Mouse (Mus musculus): ENCODE results near the gene Olfr1031.
"Not testable (repeated sequence)": the region's sequence is repeated elsewhere in the genome, so short reads cannot be mapped to it uniquely, and the experiment has no call there.

Gene Olfr1031
- long read RNA-seq, experiment 1: 0 reads
- long read RNA-seq, experiment 2: 0 reads

DNA sequence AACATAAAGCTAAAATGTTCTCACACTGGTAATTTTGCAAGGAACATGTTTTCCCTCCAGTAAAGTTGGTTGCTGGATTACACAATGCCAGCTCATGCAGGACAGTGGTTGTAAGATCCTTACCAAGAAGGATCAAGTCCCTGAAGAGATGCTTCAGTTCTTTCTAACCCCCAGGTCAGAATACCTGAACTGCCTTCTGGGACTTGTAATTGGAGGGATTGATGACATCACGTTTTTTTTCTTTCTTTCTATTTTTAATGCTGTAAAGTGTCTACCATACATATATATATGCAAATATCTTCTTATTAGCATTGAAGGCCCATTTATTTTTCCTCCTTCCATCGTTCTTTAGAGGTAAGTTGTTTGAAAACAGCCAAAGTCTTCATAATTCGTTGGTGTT, at the start of gene Olfr1031:
Gene Olfr1031, plus strand, starts transcription at position 301 of the 400 bp plus-strand sequence.
- intact Hi-C loops (cut with DNase I): no loop called here

DNA sequence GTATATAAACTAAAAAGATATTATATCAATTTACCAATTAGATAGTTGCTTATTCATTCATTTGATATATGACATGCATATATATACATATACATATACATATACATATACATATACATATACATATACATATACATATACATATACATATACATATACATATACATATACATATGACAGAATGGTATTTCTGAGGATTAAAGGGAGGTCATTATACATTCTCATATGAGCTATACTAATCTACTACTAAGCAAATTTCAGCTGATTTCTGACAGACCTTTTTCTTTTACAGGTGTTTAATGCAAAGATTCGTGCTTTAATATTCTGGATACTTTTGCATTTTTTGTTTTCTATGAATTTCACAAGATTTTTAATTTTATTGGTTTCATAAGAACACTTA, 40.0 kb upstream of the Olfr1031 start, which contains the start of gene Olfr1028:
Gene Olfr1028, plus strand, starts transcription at position 301 of the 400 bp plus-strand sequence.
- intact Hi-C loops (cut with DNase I): no loop called here

DNA sequence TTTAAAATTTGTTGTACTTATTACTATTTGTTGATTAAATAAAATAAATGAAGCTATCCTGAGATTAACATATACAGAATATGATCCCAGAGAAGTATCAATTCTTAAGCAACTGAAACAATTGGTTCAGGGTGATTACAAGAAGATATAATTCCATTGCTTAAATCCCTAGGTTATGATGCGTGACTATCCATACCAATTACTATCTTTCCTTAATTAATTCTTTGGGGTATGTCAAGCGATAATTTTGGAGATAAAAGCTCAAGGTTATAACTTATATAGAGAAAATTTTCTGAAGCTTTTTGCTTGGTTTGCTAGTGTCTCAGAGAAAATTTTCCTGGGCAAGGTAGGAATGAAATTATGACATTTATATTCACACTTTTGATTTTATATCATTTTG, 16.5 kb upstream of the Olfr1031 start, which contains the start of gene Olfr1029:
Gene Olfr1029, plus strand, starts transcription at position 301 of the 400 bp plus-strand sequence.
- intact Hi-C loops (cut with DNase I): no loop called here

DNA sequence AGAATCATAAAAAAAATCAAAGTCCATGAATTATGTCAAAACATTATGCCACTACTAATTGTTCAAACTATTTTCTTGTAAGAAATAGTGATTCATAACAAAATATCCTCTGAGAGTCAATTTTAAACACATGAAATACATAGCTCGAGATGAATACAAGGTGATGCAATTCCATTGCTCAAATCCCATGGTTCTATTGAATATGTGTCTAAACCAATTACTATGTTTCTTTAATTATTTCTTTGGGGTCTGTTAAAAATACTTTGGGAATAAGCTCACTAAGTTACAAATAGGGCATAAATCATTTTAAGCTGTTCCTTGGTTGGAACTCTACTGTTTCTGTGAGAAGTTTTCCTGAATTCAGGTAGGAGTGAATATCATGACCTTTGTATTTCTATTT, 11.1 kb upstream of the Olfr1031 start, which contains the start of gene Olfr1030:
Gene Olfr1030, plus strand, starts transcription at position 301 of the 400 bp plus-strand sequence.
- intact Hi-C loops (cut with DNase I): no loop called here

DNA sequence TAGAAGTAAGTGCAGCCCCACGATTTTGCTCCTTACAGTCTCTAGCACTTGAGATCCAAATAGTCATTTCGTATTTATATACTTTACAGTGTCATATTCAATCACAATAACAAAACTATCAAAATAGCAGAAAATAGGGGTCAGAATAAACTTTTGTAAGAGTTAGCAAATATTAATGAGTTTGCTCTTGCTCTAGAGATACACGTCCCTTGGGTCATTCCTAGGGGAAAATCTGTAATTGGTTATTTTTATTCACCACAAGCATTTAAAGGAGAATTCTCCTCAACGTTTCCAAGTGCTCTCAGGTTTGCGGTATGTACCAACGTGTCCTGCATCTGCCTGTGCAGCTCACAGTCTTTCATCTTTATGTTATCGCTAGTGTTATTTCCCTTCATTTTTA, 15.1 kb downstream of the Olfr1031 start, which contains the start of gene Olfr1032:
Gene Olfr1032, plus strand, starts transcription at position 301 of the 400 bp plus-strand sequence.
- intact Hi-C loops (cut with DNase I): no loop called here

DNA sequence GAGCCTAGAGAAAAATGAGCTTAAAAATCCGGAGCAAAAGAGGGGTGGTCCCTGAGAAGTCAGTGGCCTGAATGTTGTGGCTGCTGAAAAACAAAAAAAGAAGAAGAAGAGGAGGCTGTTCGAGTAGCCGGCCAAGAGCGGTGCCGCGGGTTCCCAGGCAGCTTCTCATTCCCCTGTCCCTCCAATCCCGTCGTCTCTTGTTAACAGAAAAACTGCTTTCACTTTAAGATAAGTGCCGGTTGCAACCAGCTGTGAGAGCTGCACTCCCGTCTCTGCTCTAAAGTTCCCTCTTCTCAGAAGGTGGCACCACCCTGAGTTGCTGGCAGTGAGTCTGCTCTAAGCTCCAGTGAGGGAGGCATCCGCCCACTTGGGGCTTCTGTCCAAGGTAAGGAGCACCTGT, 30.3 kb downstream of the Olfr1031 start, which contains the start of gene Olfr1033:
Gene Olfr1033, plus strand, starts transcription at position 228 of the 400 bp plus-strand sequence.
- intact Hi-C loops (cut with DNase I): not testable (repeated sequence)

DNA sequence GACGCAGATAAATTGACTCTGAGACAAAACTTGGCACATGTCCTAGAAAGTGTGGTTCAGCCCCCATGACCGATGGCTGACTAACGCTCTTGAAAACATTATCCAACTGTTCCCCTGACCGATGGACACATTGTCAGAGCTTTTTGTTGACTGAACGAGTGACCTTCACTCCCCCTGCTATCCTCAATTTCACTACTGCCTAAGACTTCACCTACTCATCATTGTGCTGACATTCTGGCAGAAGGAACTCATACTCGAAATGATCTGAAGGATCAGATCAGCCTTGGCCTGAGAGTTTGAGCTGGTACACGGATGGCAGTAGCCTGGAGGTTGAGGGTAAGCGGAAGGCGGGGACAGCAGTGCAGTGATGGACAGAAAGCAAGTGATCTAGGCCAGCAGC, 31.4 kb downstream of the Olfr1031 start:
- intact Hi-C loops (cut with DNase I): not testable (repeated sequence)

Data from adrenal gland (tissue).